ENCODE assay signal across 21 mouse cellular contexts in genomic region chr8:84027449-84027848, GRCm38 (mm10). TPM values are rescaled to one million over a fixed set of nuclear protein-coding genes. Genes with fewer than 3 reads are reported as not detected.
DNase-seq lines count a peak whose midpoint lies in the region; ATAC-seq and TF ChIP-seq lines count a peak whose summit lies in the region.
"Had no signal": no experiment of that assay in that cellular context is flagged by ENCODE, and none has a peak within 500 bp of the region (broad histone marks: within the 10 kb centered on the region; RNA-seq: fewer than 3 reads in every experiment).

No protein-coding gene starts in this region.

- no peak overlapping the region for H3K4me3 ChIP-seq in lung, postnatal 0 days (ENCODE audit: low read depth, low read length)
- H3K4me3 ChIP-seq: hindbrain, embryonic 12.5 days; kidney, embryonic 15.5 days; layer of hippocampus, adult 2 months had no signal

- 13% methylated on average over 10 of the region's 10 CpGs for WGBS in lung, postnatal 0 days

- no peak for TF ChIP-seq CTCF in lung, postnatal 0 days (IDR thresholded peaks at IDR 0.05)

- H3K4me1 ChIP-seq in lung, postnatal 0 days (ENCODE audit: insufficient read depth, low read depth, low read length): peaks cover 20% of the 10 kb centered on the region

- TF ChIP-seq EP300 in lung, postnatal 0 days (IDR thresholded peaks at IDR 0.05): no peak

- no peak overlapping the region for H3K4me2 ChIP-seq in lung, postnatal 0 days (replicated peaks; ENCODE audit: low read depth, low read length)
- H3K4me2 ChIP-seq: hindbrain, embryonic 12.5 days had no signal

- no peaks in the 10 kb centered on the region for H3K9me3 ChIP-seq in lung, postnatal 0 days (ENCODE audit: low read length)
- H3K9me3 ChIP-seq: G1E; hindbrain, embryonic 12.5 days; kidney, embryonic 15.5 days had no signal

- no peaks in the 10 kb centered on the region for H3K36me3 ChIP-seq in lung, postnatal 0 days (ENCODE audit: insufficient read depth, low read length)
- H3K36me3 ChIP-seq: G1E; hindbrain, embryonic 12.5 days had no signal

- no peak overlapping the region for H3K27ac ChIP-seq in lung, postnatal 0 days (ENCODE audit: low read length)
- H3K27ac ChIP-seq: hindbrain, embryonic 12.5 days; kidney, embryonic 15.5 days; layer of hippocampus, adult 2 months; liver, embryonic 14.5 days had no signal

- DNase-seq in lung, postnatal 0 days (ENCODE audit: low spot score): peak; percentile 40
- no peak for DNase-seq in lung, postnatal 14 days
- peak; percentile 82 for DNase-seq in ZHBTc4 (ENCODE audit: low read depth, low spot score)
- no peak for DNase-seq in right cerebral cortex, adult 2 months (ENCODE audit: low spot score in 2 of 2)
- no peak for DNase-seq in ovary, postnatal 36 days (ENCODE audit: low spot score)
- no peak for DNase-seq in layer of hippocampus, adult 8-10 months (ENCODE audit: low spot score in 2 of 2)
- DNase-seq: cerebellum, adult 9-10 months; right cerebral cortex, postnatal 25 days had no signal

- H3K9ac ChIP-seq in lung, postnatal 0 days (replicated peaks; ENCODE audit: low read depth): no peak overlapping the region
- H3K9ac ChIP-seq: hindbrain, embryonic 12.5 days; kidney, embryonic 15.5 days; liver, embryonic 14.5 days had no signal

- ATAC-seq in lung, postnatal 0 days: no peak
- peak; percentile 43 for ATAC-seq in CD4-positive, CD25-positive, alpha-beta regulatory T cell, adult 4 months
- peak; percentile 66; the same call in 1 of the 2 replicates for ATAC-seq in megakaryocyte-erythroid progenitor cell, adult 5-6 weeks (replicated peaks; ENCODE audit: low FRiP score, low TSS enrichment, poor library complexity, severe bottlenecking)

- H3K27me3 ChIP-seq in lung, postnatal 0 days (replicated peaks; ENCODE audit: insufficient read depth, low read length): no peaks in the 10 kb centered on the region

RNA-seq across cellular contexts. Expression of gene Palm3, which starts 6.2 kb away (rescaled TPM):
- polyA plus RNA-seq in lung, postnatal 0 days (2015; fragmentation: Nextera tagmentation; extraction: Ambion mirVana): 1.1 and 1.6 TPM in 2 replicates
- 1 to 10 TPM; 2.0 to 2.9 TPM for polyA plus RNA-seq in CD4-positive, CD25-positive, alpha-beta regulatory T cell, adult 4 months (2017; shearing (Covaris generic))
- not detected in 2 replicates for total RNA-seq in megakaryocyte-erythroid progenitor cell, adult 5-6 weeks (2014; fragmentation: Nextera tagmentation)
- total RNA-seq in megakaryocyte-erythroid progenitor cell, adult 5-6 weeks (2017): 0.30 TPM in 1 of 2 replicates, not detected in the other
- total RNA-seq in layer of hippocampus, adult 8-10 months (2022): 1 to 10 TPM; 3.3 to 5.0 (median 4.2) TPM
- total RNA-seq: G1E; megakaryocyte, adult 5-6 weeks had no signal

RNA-seq across cellular contexts. Expression of gene Il27ra, which starts 14.9 kb away (rescaled TPM):
- polyA plus RNA-seq in lung, postnatal 0 days (2015; fragmentation: Nextera tagmentation; extraction: Ambion mirVana): 0.56 and 0.93 TPM in 2 replicates
- polyA plus RNA-seq in CD4-positive, CD25-positive, alpha-beta regulatory T cell, adult 4 months (2017; shearing (Covaris generic)): 100 to 1,000 TPM; 261 to 389 TPM
- total RNA-seq in megakaryocyte-erythroid progenitor cell, adult 5-6 weeks (2014; fragmentation: Nextera tagmentation): 16.0 and 24.2 TPM in 2 replicates
- 4.5 TPM in 2 replicates for total RNA-seq in megakaryocyte-erythroid progenitor cell, adult 5-6 weeks (2017)
- total RNA-seq in layer of hippocampus, adult 8-10 months (2022): 1 to 10 TPM; 1.5 to 2.7 (median 1.8) TPM
- total RNA-seq: G1E had no signal
- polyA plus RNA-seq: G1E had no signal

RNA-seq across cellular contexts. Expression of gene 2210011C24Rik, which starts 15.5 kb away (rescaled TPM):
- 51.0 and 70.4 TPM in 2 replicates for polyA plus RNA-seq in lung, postnatal 0 days (2015; fragmentation: Nextera tagmentation; extraction: Ambion mirVana)
- polyA plus RNA-seq in CD4-positive, CD25-positive, alpha-beta regulatory T cell, adult 4 months (2017; shearing (Covaris generic)): not detected
- total RNA-seq in megakaryocyte-erythroid progenitor cell, adult 5-6 weeks (2014; fragmentation: Nextera tagmentation): not detected in 2 replicates
- total RNA-seq in megakaryocyte-erythroid progenitor cell, adult 5-6 weeks (2017): not detected in 2 replicates
- total RNA-seq in layer of hippocampus, adult 8-10 months (2022): 1 to 10 TPM; 1.0 to 2.3 (median 1.5) TPM
- total RNA-seq: adrenal gland, adult 18-20 months; G1E; megakaryocyte, adult 5-6 weeks had no signal
- polyA plus RNA-seq: embryonic facial prominence, embryonic 11.5 days; G1E; hindbrain, embryonic 12.5 days; liver, embryonic 14.5 days had no signal

RNA-seq across cellular contexts. Expression of gene Rln3, which starts 17.4 kb away (rescaled TPM):
- polyA plus RNA-seq in lung, postnatal 0 days (2015; fragmentation: Nextera tagmentation; extraction: Ambion mirVana): 0.26 TPM in 1 of 2 replicates, not detected in the other
- polyA plus RNA-seq in CD4-positive, CD25-positive, alpha-beta regulatory T cell, adult 4 months (2017; shearing (Covaris generic)): 10 to 100 TPM; 45.1 to 59.1 TPM
- total RNA-seq in megakaryocyte-erythroid progenitor cell, adult 5-6 weeks (2014; fragmentation: Nextera tagmentation): not detected in 2 replicates
- not detected in 2 replicates for total RNA-seq in megakaryocyte-erythroid progenitor cell, adult 5-6 weeks (2017)
- total RNA-seq in layer of hippocampus, adult 8-10 months (2022): not detected
- total RNA-seq: adrenal gland, adult 18-20 months; G1E; gastrocnemius, postnatal 4 days; layer of hippocampus, adult 2 months; left cerebral cortex, postnatal 25 days; megakaryocyte, adult 5-6 weeks had no signal
- polyA plus RNA-seq: embryonic facial prominence, embryonic 11.5 days; G1E; heart, embryonic 14.5 days; hindbrain, embryonic 12.5 days; kidney, embryonic 15.5 days; liver, embryonic 14.5 days had no signal

RNA-seq across cellular contexts. Expression of gene 1700067K01Rik, which starts 26.1 kb away (rescaled TPM):
- 0.63 and 1.0 TPM in 2 replicates for polyA plus RNA-seq in lung, postnatal 0 days (2015; fragmentation: Nextera tagmentation; extraction: Ambion mirVana)
- polyA plus RNA-seq in CD4-positive, CD25-positive, alpha-beta regulatory T cell, adult 4 months (2017; shearing (Covaris generic)): not detected
- 1.4 and 2.3 TPM in 2 replicates for total RNA-seq in megakaryocyte-erythroid progenitor cell, adult 5-6 weeks (2014; fragmentation: Nextera tagmentation)
- 0.76 and 2.3 TPM in 2 replicates for total RNA-seq in megakaryocyte-erythroid progenitor cell, adult 5-6 weeks (2017)
- total RNA-seq in layer of hippocampus, adult 8-10 months (2022): under 1 TPM in 1 of 4 experiments, not detected in 3; 0.39 TPM
- total RNA-seq: megakaryocyte, adult 5-6 weeks had no signal

Comparison
In these comparisons a context has a peak if more than half of its experiments do, and no peak if none do; other contexts are left out.
1. DNase-seq: peak in lung, postnatal 0 days (single experiment) and ZHBTc4 (single experiment); none in lung, postnatal 14 days (single experiment), right cerebral cortex, adult 2 months (0 of 2), ovary, postnatal 36 days (single experiment) and layer of hippocampus, adult 8-10 months (0 of 2).